Mouse (Mus musculus) intestine, embryonic 16.5 days (tissue): ENCODE measurements around the gene Klk4. TPM values are rescaled to one million over a fixed set of nuclear protein-coding genes. Genes with fewer than 3 reads are reported as not detected.

Experiments
- ATAC-seq: fragments of 200-750 bp; cut with Nextera tagmentation; 2 replicates; pipeline ENCODE4 v1.8.0; 2017; ENCODE audit warnings: moderate TSS enrichment, moderate library complexity
- H3K27ac ChIP-seq: fragments of 300-500 bp; sonication (generic); 2 replicates; pipeline ENCODE4 v1.5.1; 2014; ENCODE audit warnings: mild to moderate bottlenecking, low read length
- H3K27me3 ChIP-seq: fragments of 300-500 bp; sonication (generic); replicated peaks from 2 replicates; pipeline ENCODE4 v1.6.1; 2014; ENCODE audit warnings: low read length, control low read depth, mixed read lengths; ENCODE audit not compliant: control insufficient read depth, insufficient read depth
- H3K36me3 ChIP-seq: fragments of 300-500 bp; sonication (generic); 2 replicates; pipeline ENCODE4 v1.6.1; 2014; ENCODE audit warnings: low read length, control low read depth; ENCODE audit not compliant: control insufficient read depth, insufficient read depth
- H3K4me1 ChIP-seq: fragments of 300-500 bp; sonication (generic); 2 replicates; pipeline ENCODE4 v1.6.1; 2014; ENCODE audit warnings: low read length, control low read depth, mixed read lengths; ENCODE audit not compliant: control insufficient read depth, insufficient read depth
- H3K4me2 ChIP-seq: fragments of 300-500 bp; sonication (generic); 2 replicates; pipeline ENCODE4 v1.6.1; 2014; ENCODE audit warnings: low read depth, low read length, control low read depth
- H3K4me3 ChIP-seq: fragments of 300-500 bp; sonication (generic); 2 replicates; pipeline ENCODE4 v1.5.1; 2014; ENCODE audit warnings: mild to moderate bottlenecking, low read length
- H3K9ac ChIP-seq: fragments of 300-500 bp; sonication (generic); 2 replicates; pipeline ENCODE4 v1.6.1; 2014; ENCODE audit warnings: low read depth, low read length
- H3K9me3 ChIP-seq: fragments of 300-500 bp; sonication (generic); 2 replicates; pipeline ENCODE4 v1.6.1; 2016; ENCODE audit warnings: low read length, control low read depth; ENCODE audit not compliant: control insufficient read depth
- WGBS: fragments of 180-500 bp; shearing (Covaris S2); extraction: QIAGEN DNeasy Blood & Tissue Kit; methylation state at CpG from one replicate; pipeline ENCODE4 v1.1.7; 2014; 5-methylcytosine and 5-hydroxymethylcytosine counted together
- polyA plus RNA-seq: library from polyadenylated mRNA; unstranded; fragments of >200 nt; fragmentation: Nextera tagmentation; extraction: Ambion mirVana; gene quantifications from 2 replicates; pipeline ENCODE4 v1.2.1, GENCODE M21; 2015

Klk4 gene
- polyA plus RNA-seq, 1 experiment from 2014 or later: not detected

- Histone ChIP-seq H3K9me3 (no peaks in the 10 kb centered on the region), H3K9ac (no peak overlapping the region), H3K27me3 (no peaks in the 10 kb centered on the region), H3K4me1 (no peaks in the 10 kb centered on the region), H3K4me3 (no peak overlapping the region), H3K27ac (no peak overlapping the region), H3K4me2 (no peak overlapping the region), H3K36me3 (no peaks in the 10 kb centered on the region)
- ATAC-seq: peak; percentile 83
- WGBS: 46% methylated on average over 9 of the region's 9 CpGs
These were observed 33.9 kb downstream of the Klk4 start for GRCm38 (mm10) chr7:43914821-43915220.

- Histone ChIP-seq H3K27ac (no peak overlapping the region), H3K4me2 (no peak overlapping the region), H3K36me3 (no peaks in the 10 kb centered on the region), H3K4me3 (no peak overlapping the region), H3K9me3 (no peaks in the 10 kb centered on the region), H3K4me1 (no peaks in the 10 kb centered on the region), H3K27me3 (no peaks in the 10 kb centered on the region), H3K9ac (no peak overlapping the region)
- no peak for ATAC-seq
- 87% methylated on average over 13 of the region's 13 CpGs for WGBS
These were observed 37.5 kb downstream of the Klk4 start for GRCm38 (mm10) chr7:43918426-43918825.

- Histone ChIP-seq H3K9me3 (no peaks in the 10 kb centered on the region), H3K36me3 (no peaks in the 10 kb centered on the region), H3K4me1 (no peaks in the 10 kb centered on the region), H3K27ac (no peak overlapping the region), H3K4me2 (no peak overlapping the region), H3K27me3 (no peaks in the 10 kb centered on the region), H3K4me3 (no peak overlapping the region), H3K9ac (no peak overlapping the region)
- 67% methylated on average over 8 of the region's 8 CpGs for WGBS
- no peak for ATAC-seq
These were observed 37.9 kb downstream of the Klk4 start for GRCm38 (mm10) chr7:43918871-43919270.

GRCm38 (mm10) chr7:43919559-43920451, 38.8 kb downstream of the Klk4 start:
- 26% methylated on average over 14 of the region's 14 CpGs for WGBS
- Histone ChIP-seq H3K4me1 (no peaks in the 10 kb centered on the region), H3K9me3 (no peaks in the 10 kb centered on the region), H3K36me3 (no peaks in the 10 kb centered on the region), H3K27me3 (no peaks in the 10 kb centered on the region), H3K27ac (no peak overlapping the region), H3K9ac (no peak overlapping the region), H3K4me2 (no peak overlapping the region), H3K4me3 (no peak overlapping the region)
- peak; percentile 89 for ATAC-seq

GRCm38 (mm10) chr7:43920582-43920981, 39.6 kb downstream of the Klk4 start:
- Histone ChIP-seq H3K27ac (no peak overlapping the region), H3K36me3 (no peaks in the 10 kb centered on the region), H3K27me3 (no peaks in the 10 kb centered on the region), H3K9ac (no peak overlapping the region), H3K4me1 (no peaks in the 10 kb centered on the region), H3K9me3 (no peaks in the 10 kb centered on the region), H3K4me2 (no peak overlapping the region), H3K4me3 (no peak overlapping the region)
- ATAC-seq: no peak
- WGBS: 90% methylated on average over 3 of the region's 3 CpGs

GRCm38 (mm10) chr7:43921087-43921486, 40.1 kb downstream of the Klk4 start:
- no peak for ATAC-seq

GRCm38 (mm10) chr7:43921941-43922340, 41.0 kb downstream of the Klk4 start:
- WGBS: 77% methylated on average over 2 of the region's 2 CpGs
- Histone ChIP-seq H3K36me3 (no peaks in the 10 kb centered on the region), H3K4me3 (no peak overlapping the region)

More at GRCm38 (mm10) chr7:43921087-43921486, 40.1 kb downstream of the Klk4 start:
- Histone ChIP-seq H3K9ac (no peak overlapping the region), H3K4me1 (no peaks in the 10 kb centered on the region), H3K27me3 (no peaks in the 10 kb centered on the region), H3K4me3 (no peak overlapping the region), H3K4me2 (no peak overlapping the region), H3K27ac (no peak overlapping the region), H3K9me3 (no peaks in the 10 kb centered on the region), H3K36me3 (no peaks in the 10 kb centered on the region)
- WGBS: 79% methylated on average over 6 of the region's 6 CpGs

GRCm38 (mm10) chr7:43925985-43926384, 45.0 kb downstream of the Klk4 start:
- Histone ChIP-seq H3K4me3 (no peak overlapping the region), H3K36me3 (no peaks in the 10 kb centered on the region), H3K9ac (no peak overlapping the region), H3K27ac (no peak overlapping the region), H3K4me2 (no peak overlapping the region), H3K27me3 (no peaks in the 10 kb centered on the region), H3K4me1 (no peaks in the 10 kb centered on the region), H3K9me3 (no peaks in the 10 kb centered on the region)
- 66% methylated on average over 5 of the region's 5 CpGs for WGBS
- ATAC-seq: no peak

More at GRCm38 (mm10) chr7:43921941-43922340, 41.0 kb downstream of the Klk4 start:
- no peaks in the 10 kb centered on the region for H3K4me1 ChIP-seq
- H3K27ac ChIP-seq: no peak overlapping the region
- H3K9ac ChIP-seq: no peak overlapping the region
- ATAC-seq: no peak
- no peaks in the 10 kb centered on the region for H3K27me3 ChIP-seq
- no peaks in the 10 kb centered on the region for H3K9me3 ChIP-seq
- no peak overlapping the region for H3K4me2 ChIP-seq

- H3K27me3 ChIP-seq: no peaks in the 10 kb centered on the region
- no peaks in the 10 kb centered on the region for H3K4me1 ChIP-seq
- 52% methylated on average over 4 of the region's 4 CpGs for WGBS
- H3K4me3 ChIP-seq: no peak overlapping the region
- H3K9me3 ChIP-seq: no peaks in the 10 kb centered on the region
- no peaks in the 10 kb centered on the region for H3K36me3 ChIP-seq
- no peak overlapping the region for H3K4me2 ChIP-seq
- H3K27ac ChIP-seq: no peak overlapping the region
- no peak for ATAC-seq
- no peak overlapping the region for H3K9ac ChIP-seq
These were observed 47.6 kb downstream of the Klk4 start for GRCm38 (mm10) chr7:43928521-43928920.
